Mouse (Mus musculus): ENCODE measurements around the gene Tarbp2. TPM values are rescaled to one million over a fixed set of nuclear protein-coding genes. Genes with fewer than 3 reads are reported as not detected.

Tarbp2 gene
- polyA plus RNA-seq, 1 experiment from 2014 or later: 92.7 TPM

DNA sequence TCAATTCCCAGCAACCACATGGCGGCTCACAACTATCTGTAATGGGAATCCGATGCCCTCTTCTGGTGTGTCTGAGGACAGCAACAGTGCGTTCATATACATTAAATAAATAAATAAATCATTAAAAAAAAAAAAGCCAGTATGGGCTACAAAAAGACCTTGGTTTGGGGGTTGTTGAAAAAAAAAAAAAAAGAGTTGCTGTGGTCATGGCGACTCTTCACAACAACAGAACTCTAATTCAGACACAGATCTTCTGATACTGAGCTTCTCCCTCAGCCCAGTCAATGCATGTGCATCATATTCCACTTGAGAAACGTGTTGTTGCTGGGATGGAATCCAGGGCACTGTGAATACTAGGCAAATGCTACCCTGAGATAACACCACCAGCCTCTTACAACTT, 34.6 kb downstream of the Tarbp2 start:
- DNase-seq (ENCODE audit: low spot score) (no peak), ATAC-seq (replicated peaks; ENCODE audit: insufficient number of reproducible peaks, low FRiP score, low TSS enrichment, low read depth) (no peak)
- no peaks in the 10 kb centered on the region for H3K9me3 ChIP-seq (replicated peaks; ENCODE audit: control insufficient read depth, low read length)
- no peaks in the 10 kb centered on the region for H3K27me3 ChIP-seq (ENCODE audit: control insufficient read depth, insufficient read depth, low read length)
- no peak overlapping the region for H3K9ac ChIP-seq (replicated peaks; ENCODE audit: low read length)
- H3K4me2 ChIP-seq (ENCODE audit: low read depth, low read length): no peak overlapping the region
- H3K4me3 ChIP-seq (ENCODE audit: low read depth, low read length): no peak overlapping the region
- no peak overlapping the region for H3K27ac ChIP-seq (replicated peaks; ENCODE audit: low read depth, low read length)
- WGBS: 94% methylated on average over 5 of the region's 5 CpGs
- no peaks in the 10 kb centered on the region for H3K4me1 ChIP-seq (ENCODE audit: control insufficient read depth, insufficient read depth, low read length)
- no peaks in the 10 kb centered on the region for H3K36me3 ChIP-seq (replicated peaks; ENCODE audit: control insufficient read depth, insufficient read depth, low read depth, low read length)

DNA sequence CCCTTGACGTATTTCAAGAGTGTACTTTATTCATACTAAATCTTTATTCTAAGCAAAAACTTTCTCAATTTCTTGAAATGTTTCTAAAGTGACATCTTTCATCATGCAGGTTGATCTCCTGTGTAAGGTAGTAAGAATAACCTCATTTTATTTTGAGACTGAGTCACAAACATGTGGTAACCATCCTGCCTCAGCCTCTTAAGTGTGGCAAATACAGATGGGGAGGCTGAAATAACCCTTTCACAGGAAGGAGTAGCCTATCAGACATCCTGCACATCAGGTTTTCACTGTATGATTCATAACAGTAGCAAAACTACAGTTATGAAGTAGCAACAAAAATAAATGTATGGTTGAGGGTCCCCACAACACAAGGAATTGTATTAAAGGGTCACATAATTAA, 37.6 kb downstream of the Tarbp2 start:
- H3K9me3 ChIP-seq (replicated peaks; ENCODE audit: control insufficient read depth, low read length): no peaks in the 10 kb centered on the region
- no peaks in the 10 kb centered on the region for H3K27me3 ChIP-seq (ENCODE audit: control insufficient read depth, insufficient read depth, low read length)
- no peak overlapping the region for H3K9ac ChIP-seq (replicated peaks; ENCODE audit: low read length)
- H3K4me2 ChIP-seq (ENCODE audit: low read depth, low read length): no peak overlapping the region
- H3K36me3 ChIP-seq (replicated peaks; ENCODE audit: control insufficient read depth, insufficient read depth, low read depth, low read length): no peaks in the 10 kb centered on the region
- ATAC-seq (replicated peaks; ENCODE audit: insufficient number of reproducible peaks, low FRiP score, low TSS enrichment, low read depth) (no peak), DNase-seq (ENCODE audit: low spot score) (no peak)
- WGBS: 89% methylated on average over 1 of the region's 1 CpGs
- H3K4me3 ChIP-seq (ENCODE audit: low read depth, low read length): no peak overlapping the region
- no peaks in the 10 kb centered on the region for H3K4me1 ChIP-seq (ENCODE audit: control insufficient read depth, insufficient read depth, low read length)
- H3K27ac ChIP-seq (replicated peaks; ENCODE audit: low read depth, low read length): no peak overlapping the region

DNA sequence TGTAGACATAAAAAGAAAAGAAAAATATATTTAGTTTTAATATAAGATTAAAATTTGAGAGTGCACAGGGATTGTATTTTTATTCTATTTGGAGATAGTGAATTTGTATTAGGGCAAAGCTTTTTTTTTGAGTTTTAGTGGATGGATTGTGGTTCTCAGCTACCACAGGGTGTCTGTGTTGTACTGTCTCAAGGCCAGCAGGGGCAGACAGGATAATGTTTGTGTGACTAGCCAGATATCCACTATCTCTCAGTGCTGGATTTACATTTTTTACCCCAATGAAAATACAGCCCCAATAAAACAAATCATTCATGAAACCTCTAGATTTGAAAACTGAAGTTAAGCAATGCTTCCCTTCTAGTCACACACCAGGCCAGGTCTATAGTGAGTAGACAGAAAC, 39.6 kb downstream of the Tarbp2 start:
- no peaks in the 10 kb centered on the region for H3K9me3 ChIP-seq (replicated peaks; ENCODE audit: control insufficient read depth, low read length)
- H3K36me3 ChIP-seq (replicated peaks; ENCODE audit: control insufficient read depth, insufficient read depth, low read depth, low read length): no peaks in the 10 kb centered on the region
- H3K4me1 ChIP-seq (ENCODE audit: control insufficient read depth, insufficient read depth, low read length): no peaks in the 10 kb centered on the region
- DNase-seq (ENCODE audit: low spot score): no peak
- H3K4me3 ChIP-seq (ENCODE audit: low read depth, low read length): no peak overlapping the region
- no peaks in the 10 kb centered on the region for H3K27me3 ChIP-seq (ENCODE audit: control insufficient read depth, insufficient read depth, low read length)
- no peak overlapping the region for H3K27ac ChIP-seq (replicated peaks; ENCODE audit: low read depth, low read length)
- H3K4me2 ChIP-seq (ENCODE audit: low read depth, low read length): no peak overlapping the region
- no peak for ATAC-seq (replicated peaks; ENCODE audit: insufficient number of reproducible peaks, low FRiP score, low TSS enrichment, low read depth)
- no peak overlapping the region for H3K9ac ChIP-seq (replicated peaks; ENCODE audit: low read length)

DNA sequence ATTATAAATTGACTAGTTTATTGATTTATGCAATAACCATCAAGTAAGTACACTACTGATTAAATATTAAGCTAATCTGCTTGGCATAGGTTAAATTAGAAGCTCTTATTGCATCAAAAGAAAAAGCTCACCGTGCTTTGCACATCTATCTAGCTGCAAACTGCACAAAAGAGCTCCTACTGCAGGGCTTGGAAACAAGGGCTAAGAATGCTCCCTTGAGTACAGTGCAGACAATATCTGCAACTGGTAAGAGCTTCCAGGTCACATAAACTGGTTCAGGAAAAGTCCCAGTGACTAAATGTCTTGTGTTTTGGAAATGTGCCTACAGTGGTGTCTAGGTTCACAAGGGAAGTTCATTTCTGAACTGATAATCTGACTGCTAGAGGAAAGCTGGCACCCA, 44.5 kb downstream of the Tarbp2 start:
- H3K4me3 ChIP-seq (ENCODE audit: low read depth, low read length): no peak overlapping the region
- ATAC-seq (replicated peaks; ENCODE audit: insufficient number of reproducible peaks, low FRiP score, low TSS enrichment, low read depth): no peak
- H3K27ac ChIP-seq (replicated peaks; ENCODE audit: low read depth, low read length): no peak overlapping the region
- DNase-seq (ENCODE audit: low spot score): no peak
- H3K4me1 ChIP-seq (ENCODE audit: control insufficient read depth, insufficient read depth, low read length): no peaks in the 10 kb centered on the region
- no peak overlapping the region for H3K9ac ChIP-seq (replicated peaks; ENCODE audit: low read length)
- no peaks in the 10 kb centered on the region for H3K27me3 ChIP-seq (ENCODE audit: control insufficient read depth, insufficient read depth, low read length)
- H3K9me3 ChIP-seq (replicated peaks; ENCODE audit: control insufficient read depth, low read length): no peaks in the 10 kb centered on the region
- no peak overlapping the region for H3K4me2 ChIP-seq (ENCODE audit: low read depth, low read length)
- 92% methylated on average over 1 of the region's 1 CpGs for WGBS
- H3K36me3 ChIP-seq (replicated peaks; ENCODE audit: control insufficient read depth, insufficient read depth, low read depth, low read length): no peaks in the 10 kb centered on the region

DNA sequence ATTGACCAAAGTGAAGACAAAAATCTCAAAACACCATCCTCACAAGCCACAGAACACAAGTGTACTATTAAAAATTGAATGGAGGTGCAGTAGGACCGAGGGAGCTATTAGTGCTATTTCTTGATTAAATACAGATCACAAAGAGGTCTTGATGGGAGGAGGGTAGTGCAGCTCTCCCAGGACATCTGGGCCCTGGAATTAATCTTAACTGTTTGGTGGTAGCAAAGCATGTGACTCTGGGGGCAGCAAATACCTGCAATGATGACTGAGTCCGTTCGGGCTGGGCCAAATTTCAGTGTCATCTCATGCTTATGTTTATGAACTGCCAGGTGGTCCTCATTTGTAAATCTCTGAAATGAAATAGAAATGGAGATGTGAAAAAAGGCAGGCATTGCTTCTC, 45.1 kb downstream of the Tarbp2 start:
- DNase-seq (ENCODE audit: low spot score): no peak
- Histone ChIP-seq H3K9ac (replicated peaks; ENCODE audit: low read length) (no peak overlapping the region), H3K27ac (replicated peaks; ENCODE audit: low read depth, low read length) (no peak overlapping the region), H3K4me1 (ENCODE audit: control insufficient read depth, insufficient read depth, low read length) (no peaks in the 10 kb centered on the region), H3K4me2 (ENCODE audit: low read depth, low read length) (no peak overlapping the region), H3K4me3 (ENCODE audit: low read depth, low read length) (no peak overlapping the region), H3K27me3 (ENCODE audit: control insufficient read depth, insufficient read depth, low read length) (no peaks in the 10 kb centered on the region), H3K9me3 (replicated peaks; ENCODE audit: control insufficient read depth, low read length) (no peaks in the 10 kb centered on the region), H3K36me3 (replicated peaks; ENCODE audit: control insufficient read depth, insufficient read depth, low read depth, low read length) (no peaks in the 10 kb centered on the region)
- no peak for ATAC-seq (replicated peaks; ENCODE audit: insufficient number of reproducible peaks, low FRiP score, low TSS enrichment, low read depth)
- 60% methylated on average over 3 of the region's 3 CpGs for WGBS

DNA sequence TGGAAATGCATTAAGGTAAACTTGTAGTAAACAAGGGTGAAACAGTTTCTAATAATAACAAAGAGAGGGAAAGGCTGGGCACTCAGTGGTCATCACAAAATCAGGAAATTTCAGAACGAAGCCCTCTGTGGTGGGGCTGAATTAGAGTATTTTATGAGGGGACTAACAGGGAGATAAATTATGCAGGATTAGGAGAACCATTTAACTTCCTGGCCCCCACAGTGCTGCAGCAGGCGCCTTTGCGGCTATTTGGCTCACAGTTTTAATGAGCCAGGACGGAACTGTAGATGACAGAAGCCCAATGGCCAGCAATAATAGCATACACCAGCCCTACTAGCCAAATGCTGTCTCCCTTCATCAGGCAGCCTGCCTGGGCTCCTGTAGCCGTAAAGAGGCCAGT, 45.7 kb downstream of the Tarbp2 start:
- no peaks in the 10 kb centered on the region for H3K36me3 ChIP-seq (replicated peaks; ENCODE audit: control insufficient read depth, insufficient read depth, low read depth, low read length)
- no peak overlapping the region for H3K4me2 ChIP-seq (ENCODE audit: low read depth, low read length)
- DNase-seq (ENCODE audit: low spot score) (no peak), ATAC-seq (replicated peaks; ENCODE audit: insufficient number of reproducible peaks, low FRiP score, low TSS enrichment, low read depth) (no peak)
- H3K27me3 ChIP-seq (ENCODE audit: control insufficient read depth, insufficient read depth, low read length): no peaks in the 10 kb centered on the region
- no peaks in the 10 kb centered on the region for H3K4me1 ChIP-seq (ENCODE audit: control insufficient read depth, insufficient read depth, low read length)
- WGBS: 93% methylated on average over 5 of the region's 5 CpGs
- H3K4me3 ChIP-seq (ENCODE audit: low read depth, low read length): no peak overlapping the region
- no peaks in the 10 kb centered on the region for H3K9me3 ChIP-seq (replicated peaks; ENCODE audit: control insufficient read depth, low read length)
- H3K27ac ChIP-seq (replicated peaks; ENCODE audit: low read depth, low read length): no peak overlapping the region
- H3K9ac ChIP-seq (replicated peaks; ENCODE audit: low read length): no peak overlapping the region

DNA sequence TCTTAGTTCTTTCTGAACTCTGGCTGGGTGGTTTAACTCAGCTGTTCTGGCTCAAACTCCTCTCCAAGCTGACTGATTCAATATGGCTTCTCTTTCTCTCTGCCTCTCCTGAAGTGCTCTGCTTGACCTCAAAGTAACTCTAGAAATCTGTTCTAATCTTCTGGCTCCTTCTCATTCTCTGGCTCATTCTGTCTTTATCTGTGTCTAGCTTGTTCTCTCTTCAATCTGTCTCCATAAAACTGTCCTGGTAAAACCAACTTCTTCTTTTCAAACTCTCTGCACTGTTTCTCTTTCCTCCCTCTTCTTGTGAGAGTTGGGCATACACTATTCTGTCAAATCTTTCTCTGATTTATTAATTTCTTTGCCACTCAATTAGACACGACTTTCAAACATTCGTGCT, 49.9 kb downstream of the Tarbp2 start:
- no peak for ATAC-seq (replicated peaks; ENCODE audit: insufficient number of reproducible peaks, low FRiP score, low TSS enrichment, low read depth)
- Histone ChIP-seq H3K9ac (replicated peaks; ENCODE audit: low read length) (no peak overlapping the region), H3K27ac (replicated peaks; ENCODE audit: low read depth, low read length) (no peak overlapping the region), H3K4me3 (ENCODE audit: low read depth, low read length) (no peak overlapping the region), H3K9me3 (replicated peaks; ENCODE audit: control insufficient read depth, low read length) (no peaks in the 10 kb centered on the region), H3K36me3 (replicated peaks; ENCODE audit: control insufficient read depth, insufficient read depth, low read depth, low read length) (no peaks in the 10 kb centered on the region), H3K4me2 (ENCODE audit: low read depth, low read length) (no peak overlapping the region), H3K4me1 (ENCODE audit: control insufficient read depth, insufficient read depth, low read length) (no peaks in the 10 kb centered on the region), H3K27me3 (ENCODE audit: control insufficient read depth, insufficient read depth, low read length) (no peaks in the 10 kb centered on the region)
- 93% methylated on average over 2 of the region's 2 CpGs for WGBS
- DNase-seq (ENCODE audit: low spot score): no peak

DNA sequence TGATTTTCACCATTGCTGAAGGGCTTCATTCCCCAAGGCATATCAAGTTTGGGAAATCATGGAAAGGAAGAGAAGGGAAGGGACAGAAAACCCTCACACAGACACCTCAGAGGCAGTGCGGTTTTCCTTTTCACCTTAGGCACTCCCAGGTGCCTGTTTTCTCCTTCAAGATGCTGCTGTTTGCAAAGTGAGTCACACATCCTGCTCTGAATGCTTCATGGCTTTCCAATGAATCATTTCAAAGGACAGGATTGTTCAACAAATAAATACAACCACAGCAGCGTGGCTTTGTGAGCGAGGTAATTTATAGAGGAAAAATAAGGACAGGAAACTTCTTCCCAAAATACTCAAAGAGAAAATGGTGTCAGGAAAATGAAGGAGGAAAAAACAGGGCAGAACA, 54.1 kb downstream of the Tarbp2 start:
- no peak overlapping the region for H3K27ac ChIP-seq (replicated peaks; ENCODE audit: low read depth, low read length)
- no peak overlapping the region for H3K9ac ChIP-seq (replicated peaks; ENCODE audit: low read length)
- ATAC-seq (replicated peaks; ENCODE audit: insufficient number of reproducible peaks, low FRiP score, low TSS enrichment, low read depth) (no peak), DNase-seq (ENCODE audit: low spot score) (no peak)
- 86% methylated on average over 3 of the region's 3 CpGs for WGBS
- no peaks in the 10 kb centered on the region for H3K4me1 ChIP-seq (ENCODE audit: control insufficient read depth, insufficient read depth, low read length)
- H3K27me3 ChIP-seq (ENCODE audit: control insufficient read depth, insufficient read depth, low read length): no peaks in the 10 kb centered on the region
- H3K4me2 ChIP-seq (ENCODE audit: low read depth, low read length): no peak overlapping the region
- no peak overlapping the region for H3K4me3 ChIP-seq (ENCODE audit: low read depth, low read length)
- no peaks in the 10 kb centered on the region for H3K36me3 ChIP-seq (replicated peaks; ENCODE audit: control insufficient read depth, insufficient read depth, low read depth, low read length)
- H3K9me3 ChIP-seq (replicated peaks; ENCODE audit: control insufficient read depth, low read length): no peaks in the 10 kb centered on the region
